Mouse (Mus musculus): ENCODE results near the gene Ktn1. TPM values are rescaled to one million over a fixed set of nuclear protein-coding genes. Genes with fewer than 3 reads are reported as not detected.

Gene Ktn1
- polyA plus RNA-seq, 1 experiment from 2014 or later = 54.7 TPM

DNA sequence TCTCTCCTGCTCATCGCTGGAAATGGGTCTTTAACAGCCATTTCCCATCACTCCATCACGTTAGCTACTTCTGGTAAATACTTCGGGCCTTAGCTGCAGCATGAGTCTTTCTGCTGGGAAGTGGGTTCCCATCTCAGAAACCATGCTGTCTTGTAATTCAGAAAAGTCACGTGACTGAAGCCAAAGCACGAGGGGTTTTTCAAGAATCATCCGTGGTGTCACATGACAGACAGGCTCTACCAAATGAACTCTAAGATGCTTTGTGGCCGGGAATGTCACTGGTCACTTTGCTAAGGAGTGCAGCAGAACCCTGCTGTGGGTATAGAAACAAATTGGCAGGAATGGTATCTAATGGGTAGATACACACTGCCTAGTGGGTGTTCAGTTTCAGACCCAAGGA, 2.6 kb upstream of the Ktn1 start:
- 56% methylated on average over 7 of the region's 7 CpGs for WGBS
- H3K9ac ChIP-seq = no peak overlapping the region

DNA sequence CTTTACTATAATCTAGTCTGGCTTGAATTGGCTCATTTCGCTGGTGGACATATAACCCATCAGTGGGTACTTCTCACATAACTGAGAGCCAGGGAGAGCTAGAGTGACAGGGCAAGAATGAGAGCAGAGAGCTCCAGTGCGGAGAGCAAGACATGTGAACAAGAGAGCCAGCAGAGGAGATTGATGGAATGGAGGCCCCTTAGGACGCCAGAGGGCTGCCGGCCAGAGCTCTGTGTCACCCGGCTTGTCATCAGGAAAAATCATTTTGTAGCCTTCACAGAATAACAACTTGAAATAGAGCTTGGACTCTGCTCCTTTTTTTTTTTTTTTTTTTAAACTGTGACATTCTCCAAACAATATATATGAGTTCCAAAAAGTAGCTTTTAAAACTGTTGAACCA, 2.0 kb upstream of the Ktn1 start:
- ATAC-seq (ENCODE audit: insufficient number of reproducible peaks, low FRiP score, low TSS enrichment, low read depth) = no peak
- Histone ChIP-seq H3K9ac (no peak overlapping the region), H3K9me3 (replicated peaks) (no peaks in the 10 kb centered on the region), H3K4me3 (replicated peaks) (no peak overlapping the region), H3K27ac (replicated peaks) (no peak overlapping the region), H3K4me1 (peaks cover 14% of the 10 kb centered on the region), H3K27me3 (no peaks in the 10 kb centered on the region), H3K4me2 (replicated peaks) (no peak overlapping the region), H3K36me3 (no peaks in the 10 kb centered on the region)
- WGBS = 49% methylated on average over 5 of the region's 5 CpGs

More for the DNA sequence above, 2.6 kb upstream of the Ktn1 start:
- Histone ChIP-seq H3K27ac (replicated peaks) (no peak overlapping the region), H3K4me3 (replicated peaks) (no peak overlapping the region), H3K36me3 (no peaks in the 10 kb centered on the region), H3K27me3 (no peaks in the 10 kb centered on the region), H3K9me3 (replicated peaks) (no peaks in the 10 kb centered on the region), H3K4me1 (peaks cover 10% of the 10 kb centered on the region; the same call in 1 of the 2 replicates), H3K4me2 (replicated peaks) (no peak overlapping the region)
- ATAC-seq (ENCODE audit: insufficient number of reproducible peaks, low FRiP score, low TSS enrichment, low read depth) = no peak

DNA sequence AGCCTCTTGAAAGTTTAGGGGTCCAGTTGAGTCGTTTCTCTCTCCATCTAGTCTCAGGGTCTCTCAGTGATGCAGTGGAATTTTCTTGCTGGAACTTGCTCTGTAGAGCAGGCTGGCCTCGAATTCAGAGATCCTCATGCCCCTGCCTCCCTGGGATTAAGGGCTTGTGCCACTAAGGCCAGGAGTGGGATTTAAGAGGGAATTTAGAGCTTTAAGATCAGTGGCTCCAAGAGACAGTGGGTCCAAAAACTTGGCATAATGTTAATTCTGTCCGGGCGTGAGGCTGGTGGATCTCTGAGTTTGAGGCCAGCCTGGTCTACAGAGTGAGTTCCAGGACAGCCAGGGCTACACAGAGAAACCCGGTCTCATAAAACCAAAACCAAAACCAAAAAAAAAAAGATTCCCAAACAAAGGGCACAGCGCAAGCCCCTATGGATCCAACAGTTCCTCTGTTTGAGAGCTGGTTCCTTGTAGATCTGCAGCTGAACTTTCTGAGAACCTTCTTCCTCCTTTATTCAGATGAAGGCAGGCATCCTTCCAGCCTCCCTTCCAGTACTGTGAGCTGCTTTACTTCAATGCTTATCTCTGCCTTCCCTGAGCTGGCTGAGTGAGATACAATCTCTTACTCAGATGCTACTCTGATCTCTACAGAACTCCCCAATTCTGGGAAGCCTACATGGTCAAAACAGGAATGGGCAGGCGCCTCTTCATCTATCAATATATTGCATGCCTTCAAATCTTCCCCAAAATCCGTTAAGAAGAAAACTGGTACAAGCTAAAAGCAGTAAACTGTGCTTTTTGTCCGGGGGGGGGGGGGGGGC, 1.3 kb upstream of the Ktn1 start:
- no peaks in the 10 kb centered on the region for H3K36me3 ChIP-seq
- peaks cover 14% of the 10 kb centered on the region for H3K4me1 ChIP-seq
- no peak overlapping the region for H3K4me2 ChIP-seq (replicated peaks)
- no peak overlapping the region for H3K27ac ChIP-seq (replicated peaks)
- 71% methylated on average over 8 of the region's 9 CpGs for WGBS
- H3K9me3 ChIP-seq (replicated peaks) = no peaks in the 10 kb centered on the region
- no peak overlapping the region for H3K9ac ChIP-seq
- no peak overlapping the region for H3K4me3 ChIP-seq (replicated peaks)
- ATAC-seq (ENCODE audit: insufficient number of reproducible peaks, low FRiP score, low TSS enrichment, low read depth) = no peak
- no peaks in the 10 kb centered on the region for H3K27me3 ChIP-seq

DNA sequence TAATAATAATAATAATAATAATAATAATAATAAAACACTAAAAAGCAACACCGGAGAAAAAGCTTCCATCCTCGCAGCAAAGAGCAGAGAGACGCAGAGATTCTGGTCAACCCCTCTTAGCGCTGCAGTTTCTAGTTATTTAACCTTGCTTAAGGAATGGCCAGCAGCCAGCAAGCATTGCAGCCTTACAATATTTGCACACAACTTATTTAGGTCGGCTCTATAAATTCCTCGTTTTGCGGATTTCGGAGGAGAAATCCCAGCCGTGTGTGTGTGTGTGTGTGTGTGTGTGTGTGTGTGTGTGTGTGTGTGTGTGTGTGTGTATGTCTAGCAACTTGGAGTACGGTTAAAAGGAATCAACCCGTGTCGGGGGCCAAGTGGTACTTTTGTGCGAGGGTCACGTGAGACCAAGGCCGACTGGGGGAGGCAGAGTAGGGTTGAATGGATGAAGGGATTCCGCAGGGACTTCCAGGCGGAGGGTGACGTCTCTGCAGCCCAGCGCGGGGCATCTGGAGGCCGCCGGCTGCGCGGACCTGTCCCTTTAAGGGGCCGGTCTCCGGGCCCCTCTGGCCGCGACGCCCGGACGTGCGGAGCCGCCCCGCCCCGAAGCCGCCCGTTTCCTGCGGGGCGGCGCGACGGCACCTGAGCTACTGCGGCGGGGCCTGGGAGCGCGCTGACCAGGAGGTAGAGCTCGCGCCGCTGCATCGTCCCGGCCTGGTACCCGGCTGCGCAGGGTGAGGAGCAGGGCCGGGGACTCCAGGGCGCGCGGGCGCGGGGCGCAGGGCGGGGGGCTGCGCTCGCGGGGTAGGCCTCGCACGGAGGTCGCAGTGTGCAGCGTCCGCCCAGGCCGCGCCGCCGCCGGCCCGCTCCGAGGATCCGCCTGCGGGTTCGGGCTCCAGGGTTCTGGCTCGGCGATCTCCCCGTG, 720 bp downstream of the Ktn1 start:
- Histone ChIP-seq H3K9ac (peak overlapping the region; percentile 83), H3K27me3 (no peaks in the 10 kb centered on the region), H3K4me2 (replicated peaks) (peak overlapping the region; percentile 65), H3K4me1 (peaks cover 14% of the 10 kb centered on the region), H3K4me3 (replicated peaks) (peak overlapping the region; percentile 99), H3K27ac (replicated peaks) (peak overlapping the region; percentile 92), H3K9me3 (replicated peaks) (no peaks in the 10 kb centered on the region), H3K36me3 (no peaks in the 10 kb centered on the region)
- ATAC-seq (ENCODE audit: insufficient number of reproducible peaks, low FRiP score, low TSS enrichment, low read depth) = peak; percentile 90
- WGBS = under 1% methylated on average over 81 of the region's 82 CpGs

DNA sequence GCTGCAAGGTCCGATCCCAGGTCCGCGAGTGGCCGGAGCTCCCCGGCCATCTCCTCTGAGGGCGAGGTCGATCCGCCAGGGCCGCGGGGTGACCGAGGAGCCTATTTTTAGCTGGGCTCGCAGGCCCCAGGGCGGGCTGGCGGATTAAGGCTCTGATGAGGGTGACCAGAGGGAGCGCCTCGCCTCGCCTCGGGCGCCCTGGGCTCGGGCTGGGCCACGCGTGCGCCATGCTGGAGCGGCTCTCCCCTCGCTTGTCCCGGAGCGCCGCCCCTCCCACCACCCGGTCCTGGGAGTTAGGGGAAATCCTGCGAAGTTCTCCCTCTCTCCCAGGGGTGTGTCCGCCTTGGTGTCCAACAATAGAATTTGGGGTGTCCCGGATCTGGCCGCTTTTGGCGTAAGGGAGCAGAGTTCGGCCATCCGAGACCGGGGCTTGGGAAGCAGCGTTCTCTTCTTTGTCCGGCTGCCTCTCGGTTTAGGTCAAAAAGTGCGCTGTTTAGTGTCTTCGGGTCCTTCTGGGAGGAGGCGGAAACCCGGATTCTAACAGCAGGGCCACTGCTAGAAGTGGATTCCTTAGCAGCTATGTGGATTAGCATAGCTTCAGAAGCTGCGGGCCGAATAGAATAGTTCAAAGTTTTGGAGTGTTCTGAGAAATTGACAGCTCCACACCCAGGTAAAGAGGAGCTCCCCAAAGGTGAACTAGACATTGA, 1.5 kb downstream of the Ktn1 start:
- H3K4me3 ChIP-seq (replicated peaks) = peak overlapping the region; percentile 99
- ATAC-seq (ENCODE audit: insufficient number of reproducible peaks, low FRiP score, low TSS enrichment, low read depth) = peak; percentile 88
- peaks cover 14% of the 10 kb centered on the region for H3K4me1 ChIP-seq
- no peaks in the 10 kb centered on the region for H3K27me3 ChIP-seq
- H3K27ac ChIP-seq (replicated peaks) = peak overlapping the region; percentile 92
- H3K4me2 ChIP-seq (replicated peaks) = peak overlapping the region; percentile 65
- under 1% methylated on average over 46 of the region's 46 CpGs for WGBS
- no peaks in the 10 kb centered on the region for H3K9me3 ChIP-seq (replicated peaks)
- H3K9ac ChIP-seq = peak overlapping the region; percentile 83
- H3K36me3 ChIP-seq = no peaks in the 10 kb centered on the region

DNA sequence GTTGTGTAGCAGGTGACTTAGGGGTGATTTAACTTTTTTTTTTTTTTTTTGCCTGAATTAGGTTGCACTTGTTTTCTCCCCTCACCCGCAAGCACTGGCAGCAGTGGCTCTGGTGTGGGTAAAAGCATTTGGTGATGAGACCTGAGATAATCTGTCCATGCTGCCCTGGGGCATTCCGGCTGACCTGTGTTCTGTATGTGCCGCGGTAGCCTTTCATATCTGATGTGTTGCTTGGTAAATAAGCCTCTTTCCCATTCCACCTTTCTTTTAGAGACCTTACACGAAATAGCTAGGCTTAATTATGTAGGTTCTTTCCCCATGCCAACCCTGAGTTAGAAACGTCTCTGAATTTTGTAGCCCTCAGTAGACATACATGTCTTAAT, 2.1 kb downstream of the Ktn1 start:
- ATAC-seq (ENCODE audit: insufficient number of reproducible peaks, low FRiP score, low TSS enrichment, low read depth) = no peak
- Histone ChIP-seq H3K9me3 (replicated peaks) (no peaks in the 10 kb centered on the region), H3K27me3 (no peaks in the 10 kb centered on the region), H3K4me3 (replicated peaks) (peak overlapping the region; percentile 99), H3K27ac (replicated peaks) (no peak overlapping the region), H3K4me1 (peaks cover 14% of the 10 kb centered on the region), H3K36me3 (no peaks in the 10 kb centered on the region), H3K4me2 (replicated peaks) (peak overlapping the region; percentile 65), H3K9ac (peak overlapping the region; percentile 83)
- 18% methylated on average over 6 of the region's 6 CpGs for WGBS

DNA sequence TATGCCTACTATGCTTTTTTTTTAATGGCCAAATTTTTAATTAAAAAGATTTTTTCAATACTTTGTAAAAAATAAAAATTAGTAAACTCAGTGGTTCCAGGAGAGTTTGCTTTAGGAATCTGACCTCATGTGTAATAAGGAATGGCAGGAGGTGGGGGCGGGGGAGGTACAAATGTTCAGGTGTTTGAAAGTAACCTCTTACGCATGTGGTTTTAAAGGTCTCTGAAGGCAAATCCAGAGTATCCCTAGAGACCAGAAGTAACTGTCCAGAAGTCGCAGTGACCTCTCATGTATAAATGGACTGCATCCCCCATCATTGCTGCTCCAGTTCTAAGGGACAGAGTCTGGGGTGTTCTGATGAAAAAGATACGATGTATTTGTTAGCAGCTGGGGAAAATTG, 3.0 kb downstream of the Ktn1 start:
- H3K36me3 ChIP-seq = peaks cover 2% of the 10 kb centered on the region; the same call in 1 of the 2 replicates
- peaks cover 14% of the 10 kb centered on the region for H3K4me1 ChIP-seq
- no peak overlapping the region for H3K27ac ChIP-seq (replicated peaks)
- no peaks in the 10 kb centered on the region for H3K9me3 ChIP-seq (replicated peaks)
- H3K4me2 ChIP-seq (replicated peaks) = no peak overlapping the region
- no peak overlapping the region for H3K4me3 ChIP-seq (replicated peaks)
- H3K9ac ChIP-seq = no peak overlapping the region
- ATAC-seq (ENCODE audit: insufficient number of reproducible peaks, low FRiP score, low TSS enrichment, low read depth) = no peak
- no peaks in the 10 kb centered on the region for H3K27me3 ChIP-seq
- WGBS = 70% methylated on average over 4 of the region's 4 CpGs

DNA sequence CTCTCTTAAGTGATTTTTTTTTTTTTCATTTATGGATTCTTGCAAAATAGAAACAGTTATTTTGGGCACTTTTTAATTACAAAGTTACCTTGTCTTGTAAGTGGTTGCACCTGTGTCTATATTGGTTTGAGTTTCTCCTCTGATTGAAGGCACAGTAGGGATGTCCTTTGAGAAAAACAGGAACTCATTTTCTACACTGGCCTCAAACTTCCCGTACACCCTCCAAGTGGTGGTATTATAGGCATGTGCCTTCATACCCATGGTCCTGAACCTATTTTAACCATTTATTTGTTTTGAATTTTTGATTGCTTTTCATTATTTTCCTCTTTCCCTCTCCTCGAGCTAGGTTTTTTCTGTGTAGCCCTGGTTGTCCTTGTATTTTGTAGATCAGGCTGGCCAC, 7.2 kb downstream of the Ktn1 start:
- H3K27me3 ChIP-seq = no peaks in the 10 kb centered on the region
- H3K4me2 ChIP-seq (replicated peaks) = no peak overlapping the region
- no peak overlapping the region for H3K4me3 ChIP-seq (replicated peaks)
- H3K27ac ChIP-seq (replicated peaks) = no peak overlapping the region
- no peaks in the 10 kb centered on the region for H3K9me3 ChIP-seq (replicated peaks)
- H3K36me3 ChIP-seq = peaks cover 4% of the 10 kb centered on the region; the same call in 1 of the 2 replicates
- H3K4me1 ChIP-seq = peaks cover 5% of the 10 kb centered on the region
- 78% methylated on average over 2 of the region's 2 CpGs for WGBS
- H3K9ac ChIP-seq = no peak overlapping the region
- no peak for ATAC-seq (ENCODE audit: insufficient number of reproducible peaks, low FRiP score, low TSS enrichment, low read depth)

DNA sequence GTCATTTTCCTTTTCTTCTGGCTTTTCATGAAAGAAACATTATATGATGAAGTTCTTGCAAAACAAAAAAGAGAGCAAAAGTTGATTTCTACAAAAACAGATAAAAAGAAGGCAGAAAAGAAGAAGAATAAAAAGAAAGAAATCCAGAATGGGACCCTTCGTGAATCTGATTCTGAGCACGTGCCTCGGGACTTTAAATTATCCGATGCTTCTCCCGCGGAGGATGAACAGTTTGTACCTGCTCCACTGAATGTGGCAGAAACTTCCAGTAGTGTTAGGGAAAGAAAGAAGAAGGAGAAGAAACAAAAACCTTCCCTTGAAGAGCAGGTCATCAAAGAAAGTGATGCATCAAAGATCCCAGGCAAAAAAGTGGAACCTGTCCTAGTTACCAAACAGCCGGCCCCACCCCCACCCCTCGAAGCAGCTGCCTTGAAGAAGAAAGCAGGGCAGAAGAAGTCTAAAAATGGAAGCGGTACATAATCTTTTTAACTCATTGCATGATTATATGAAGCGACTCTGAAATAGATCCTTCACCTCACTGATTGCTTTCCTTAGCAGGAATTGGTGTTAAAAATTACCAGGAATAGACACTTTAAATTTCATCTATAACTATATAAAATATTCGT, 15.7 kb downstream of the Ktn1 start:
- H3K27ac ChIP-seq (replicated peaks) = no peak overlapping the region
- H3K4me2 ChIP-seq (replicated peaks) = no peak overlapping the region
- no peaks in the 10 kb centered on the region for H3K27me3 ChIP-seq
- no peak for ATAC-seq (ENCODE audit: insufficient number of reproducible peaks, low FRiP score, low TSS enrichment, low read depth)
- no peak overlapping the region for H3K9ac ChIP-seq
- peaks cover 3% of the 10 kb centered on the region; the same call in 1 of the 2 replicates for H3K36me3 ChIP-seq
- H3K4me1 ChIP-seq = no peaks in the 10 kb centered on the region
- WGBS = 80% methylated on average over 11 of the region's 11 CpGs
- no peak overlapping the region for H3K4me3 ChIP-seq (replicated peaks)
- H3K9me3 ChIP-seq (replicated peaks) = no peaks in the 10 kb centered on the region

DNA sequence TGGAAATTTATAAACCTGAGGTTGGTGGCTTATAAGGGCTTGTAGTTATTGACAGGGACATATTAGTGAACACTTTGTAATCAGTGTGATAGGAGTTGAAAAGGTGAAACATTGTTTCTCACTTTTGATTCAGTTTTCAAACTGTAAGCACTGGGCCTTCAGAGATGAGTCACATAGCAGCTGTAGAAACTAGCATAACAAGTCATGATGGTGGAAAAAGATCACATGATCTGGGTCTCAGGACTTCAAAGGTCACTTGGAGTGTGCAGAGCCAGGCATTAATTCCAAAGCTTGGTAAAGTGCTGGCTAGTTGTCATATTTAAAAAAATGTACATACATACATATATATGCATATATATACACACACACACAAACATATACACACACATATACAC, 16.2 kb downstream of the Ktn1 start:
- Histone ChIP-seq H3K36me3 (peaks cover 3% of the 10 kb centered on the region; the same call in 1 of the 2 replicates), H3K27me3 (no peaks in the 10 kb centered on the region), H3K27ac (replicated peaks) (no peak overlapping the region), H3K4me3 (replicated peaks) (no peak overlapping the region), H3K9ac (no peak overlapping the region), H3K4me2 (replicated peaks) (no peak overlapping the region), H3K4me1 (no peaks in the 10 kb centered on the region), H3K9me3 (replicated peaks) (no peaks in the 10 kb centered on the region)
- no peak for ATAC-seq (ENCODE audit: insufficient number of reproducible peaks, low FRiP score, low TSS enrichment, low read depth)
